Comparison of ENCODE assay signal across 17 mouse cellular contexts in genomic region chr3:149296419-149296962, GRCm38 (mm10).
DNase-seq lines count a peak whose midpoint lies in the region; ATAC-seq lines count a peak whose summit lies in the region.
"Had no signal": no experiment of that assay in that cellular context is flagged by ENCODE, and none has a peak within 500 bp of the region (broad histone marks: within the 10 kb centered on the region; RNA-seq: fewer than 3 reads in every experiment).

No protein-coding gene starts in this region.

- H3K4me1 ChIP-seq in midbrain, embryonic 10.5 days: peaks cover 69% of the 10 kb centered on the region
- H3K4me1 ChIP-seq in midbrain, embryonic 16.5 days (ENCODE audit: control insufficient read depth, insufficient read depth, low read length): peaks cover 8% of the 10 kb centered on the region
- H3K4me1 ChIP-seq in forebrain, embryonic 10.5 days: peaks cover 75% of the 10 kb centered on the region
- H3K4me1 ChIP-seq in forebrain, embryonic 14.5 days (ENCODE audit: control insufficient read depth, insufficient read depth, low read length): peaks cover 29% of the 10 kb centered on the region
- H3K4me1 ChIP-seq in midbrain, embryonic 14.5 days (ENCODE audit: control insufficient read depth, insufficient read depth, low read length): peaks cover 35% of the 10 kb centered on the region
- H3K4me1 ChIP-seq in liver, embryonic 11.5 days (replicated peaks; ENCODE audit: control insufficient read depth, insufficient read depth, low read length): no peaks in the 10 kb centered on the region
- H3K4me1 ChIP-seq: kidney, embryonic 15.5 days; liver, embryonic 15.5 days had no signal

- H3K27ac ChIP-seq in midbrain, embryonic 10.5 days (replicated peaks): peak overlapping the region; percentile 80
- no peak overlapping the region; the same call in 1 of the 2 replicates for H3K27ac ChIP-seq in midbrain, embryonic 16.5 days (ENCODE audit: low read length)
- peak overlapping the region; percentile 81 for H3K27ac ChIP-seq in forebrain, embryonic 10.5 days
- peak overlapping the region; percentile 67 for H3K27ac ChIP-seq in forebrain, embryonic 14.5 days (ENCODE audit: low read depth, low read length)
- peak overlapping the region; percentile 75 for H3K27ac ChIP-seq in midbrain, embryonic 14.5 days (replicated peaks; ENCODE audit: low read depth, low read length)
- no peak overlapping the region for H3K27ac ChIP-seq in liver, embryonic 11.5 days (ENCODE audit: low read depth, low read length)
- H3K27ac ChIP-seq: hindbrain, embryonic 15.5 days; kidney, embryonic 15.5 days; liver, embryonic 15.5 days had no signal

- no peak overlapping the region for H3K4me2 ChIP-seq in midbrain, embryonic 16.5 days (ENCODE audit: low read length)
- no peak overlapping the region for H3K4me2 ChIP-seq in forebrain, embryonic 14.5 days (ENCODE audit: low read length)
- H3K4me2 ChIP-seq in midbrain, embryonic 14.5 days (ENCODE audit: low read length): no peak overlapping the region
- no peak overlapping the region for H3K4me2 ChIP-seq in liver, embryonic 11.5 days
- H3K4me2 ChIP-seq: hindbrain, embryonic 15.5 days; kidney, embryonic 15.5 days; liver, embryonic 15.5 days had no signal

- no peak for DNase-seq in midbrain, embryonic 10.5 days (ENCODE audit: low spot score)
- DNase-seq in forebrain, embryonic 10.5 days (ENCODE audit: extremely low spot score, low spot score): no peak
- DNase-seq in forebrain, embryonic 14.5 days (ENCODE audit: low spot score): no peak
- DNase-seq in midbrain, embryonic 14.5 days: no peak
- no peak for DNase-seq in liver, embryonic 11.5 days (ENCODE audit: low spot score)
- DNase-seq in lung, postnatal 14 days: no peak
- DNase-seq: adrenal gland, adult 2 months; cerebellum, adult 2 months; cerebellum, postnatal 36 days; gastrocnemius, postnatal 25 days; kidney, postnatal 4 days; thymus, postnatal 25 days had no signal

- 49% methylated on average over 10 of the region's 10 CpGs for WGBS in midbrain, embryonic 10.5 days
- 33% methylated on average over 10 of the region's 10 CpGs for WGBS in midbrain, embryonic 16.5 days
- 44% methylated on average over 10 of the region's 10 CpGs for WGBS in forebrain, embryonic 10.5 days
- 30% methylated on average over 10 of the region's 10 CpGs for WGBS in forebrain, embryonic 14.5 days
- WGBS in midbrain, embryonic 14.5 days: 34% methylated on average over 10 of the region's 10 CpGs
- WGBS in liver, embryonic 11.5 days: 83% methylated on average over 10 of the region's 10 CpGs

- ATAC-seq in midbrain, embryonic 16.5 days: no peak
- ATAC-seq in forebrain, embryonic 14.5 days: no peak
- no peak for ATAC-seq in midbrain, embryonic 14.5 days (ENCODE audit: low FRiP score, low TSS enrichment)
- no peak for ATAC-seq in liver, embryonic 11.5 days (replicated peaks; ENCODE audit: low FRiP score)
- ATAC-seq: intestine, postnatal 0 days had no signal

- peaks cover 19% of the 10 kb centered on the region for H3K27me3 ChIP-seq in midbrain, embryonic 10.5 days (ENCODE audit: low read depth, poor library complexity, severe bottlenecking)
- no peaks in the 10 kb centered on the region for H3K27me3 ChIP-seq in midbrain, embryonic 16.5 days (ENCODE audit: control insufficient read depth, insufficient read depth, low read depth, low read length)
- peaks cover 18% of the 10 kb centered on the region for H3K27me3 ChIP-seq in forebrain, embryonic 10.5 days (ENCODE audit: poor library complexity, severe bottlenecking)
- H3K27me3 ChIP-seq in forebrain, embryonic 14.5 days (replicated peaks; ENCODE audit: control insufficient read depth, insufficient read depth, low read length): no peaks in the 10 kb centered on the region
- H3K27me3 ChIP-seq in midbrain, embryonic 14.5 days (ENCODE audit: control insufficient read depth, insufficient read depth, low read length): peaks cover 4% of the 10 kb centered on the region; the same call in 1 of the 2 replicates
- no peaks in the 10 kb centered on the region for H3K27me3 ChIP-seq in liver, embryonic 11.5 days (replicated peaks; ENCODE audit: control insufficient read depth, insufficient read depth, low read length)
- H3K27me3 ChIP-seq: kidney, embryonic 15.5 days; liver, embryonic 15.5 days had no signal

- H3K4me3 ChIP-seq in midbrain, embryonic 10.5 days: no peak overlapping the region
- H3K4me3 ChIP-seq in midbrain, embryonic 16.5 days (ENCODE audit: low read depth, low read length): no peak overlapping the region
- H3K4me3 ChIP-seq in forebrain, embryonic 10.5 days: 0 out of 2 replicates have a peak overlapping the region, but pooled peaks have one; percentile 1
- H3K4me3 ChIP-seq in forebrain, embryonic 14.5 days (ENCODE audit: low read depth, low read length): no peak overlapping the region
- H3K4me3 ChIP-seq in midbrain, embryonic 14.5 days (replicated peaks; ENCODE audit: low read depth, low read length): no peak overlapping the region
- no peak overlapping the region for H3K4me3 ChIP-seq in liver, embryonic 11.5 days (ENCODE audit: low read depth, low read length)
- H3K4me3 ChIP-seq: hindbrain, embryonic 15.5 days; kidney, embryonic 15.5 days; liver, embryonic 15.5 days had no signal

- no peaks in the 10 kb centered on the region for H3K9me3 ChIP-seq in midbrain, embryonic 10.5 days (replicated peaks)
- H3K9me3 ChIP-seq in midbrain, embryonic 16.5 days (replicated peaks; ENCODE audit: control insufficient read depth, low read length, poor library complexity, severe bottlenecking): no peaks in the 10 kb centered on the region
- H3K9me3 ChIP-seq in forebrain, embryonic 10.5 days: no peaks in the 10 kb centered on the region
- H3K9me3 ChIP-seq in forebrain, embryonic 14.5 days (replicated peaks; ENCODE audit: control insufficient read depth, low read length): no peaks in the 10 kb centered on the region
- H3K9me3 ChIP-seq in midbrain, embryonic 14.5 days (ENCODE audit: control insufficient read depth, low read length): no peaks in the 10 kb centered on the region
- no peaks in the 10 kb centered on the region for H3K9me3 ChIP-seq in liver, embryonic 11.5 days (ENCODE audit: control insufficient read depth, low read length)
- H3K9me3 ChIP-seq: hindbrain, embryonic 15.5 days; kidney, embryonic 15.5 days; liver, embryonic 15.5 days had no signal

- H3K36me3 ChIP-seq in midbrain, embryonic 10.5 days: no peaks in the 10 kb centered on the region
- H3K36me3 ChIP-seq in midbrain, embryonic 16.5 days (ENCODE audit: control insufficient read depth, insufficient read depth, low read length): no peaks in the 10 kb centered on the region
- no peaks in the 10 kb centered on the region for H3K36me3 ChIP-seq in forebrain, embryonic 10.5 days (replicated peaks)
- H3K36me3 ChIP-seq in forebrain, embryonic 14.5 days (ENCODE audit: control insufficient read depth, insufficient read depth, low read length): no peaks in the 10 kb centered on the region
- no peaks in the 10 kb centered on the region for H3K36me3 ChIP-seq in midbrain, embryonic 14.5 days (ENCODE audit: control insufficient read depth, insufficient read depth, low read length)
- no peaks in the 10 kb centered on the region for H3K36me3 ChIP-seq in liver, embryonic 11.5 days (ENCODE audit: control insufficient read depth, insufficient read depth, low read length)
- H3K36me3 ChIP-seq: hindbrain, embryonic 15.5 days; kidney, embryonic 15.5 days; liver, embryonic 15.5 days had no signal

- no peak overlapping the region for H3K9ac ChIP-seq in midbrain, embryonic 16.5 days (ENCODE audit: low read depth, low read length)
- no peak overlapping the region for H3K9ac ChIP-seq in forebrain, embryonic 14.5 days (ENCODE audit: low read length)
- no peak overlapping the region for H3K9ac ChIP-seq in midbrain, embryonic 14.5 days (replicated peaks; ENCODE audit: low read length)
- H3K9ac ChIP-seq in liver, embryonic 11.5 days (ENCODE audit: low read depth, low read length): no peak overlapping the region
- H3K9ac ChIP-seq: hindbrain, embryonic 15.5 days; kidney, embryonic 15.5 days; liver, embryonic 15.5 days had no signal

Comparison
In these comparisons a context has a peak if more than half of its experiments do, and no peak if none do; other contexts are left out.
1. H3K27ac ChIP-seq: peak in midbrain, embryonic 10.5 days (single experiment), forebrain, embryonic 10.5 days (single experiment), forebrain, embryonic 14.5 days (single experiment) and midbrain, embryonic 14.5 days (single experiment); none in midbrain, embryonic 16.5 days (single experiment) and liver, embryonic 11.5 days (single experiment).